Mouse (Mus musculus): ENCODE results near the gene Plin1.

DNA sequence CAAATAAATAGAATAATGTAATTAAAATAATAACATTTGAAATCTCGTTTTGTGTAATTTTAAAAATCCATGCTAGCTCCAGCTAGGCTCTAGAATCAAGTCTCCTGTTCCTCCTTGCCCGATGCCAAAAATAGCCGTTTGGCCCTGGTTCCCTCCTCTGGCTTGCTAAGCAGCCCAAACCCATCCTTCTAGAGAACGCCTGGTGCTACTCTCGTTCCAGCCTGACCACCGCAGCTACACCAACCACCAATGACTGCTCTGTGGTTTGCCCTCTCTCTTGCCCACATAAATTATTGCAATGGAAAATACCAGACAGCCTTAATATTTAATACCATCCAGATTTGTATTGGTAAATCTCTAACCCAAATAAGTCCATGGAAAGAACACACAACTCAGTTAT, 15.0 kb upstream of the Plin1 start:
- TF ChIP-seq POLR2A (IDR thresholded peaks at IDR 0.05; ENCODE audit: borderline replicate concordance, insufficient read depth, low read length) (no peak), CTCF (IDR thresholded peaks at IDR 0.05; ENCODE audit: borderline replicate concordance, insufficient read depth, low read depth, low read length) (no peak)
